Mouse (Mus musculus) myocyte (in vitro differentiated cells): ENCODE results near the gene Plppr4. TPM values are rescaled to one million over a fixed set of nuclear protein-coding genes. Genes with fewer than 3 reads are reported as not detected.
A peak's percentile ranks its signal among the peaks of the same experiment; 100 is the strongest.

Experiments
- H3K27me3 ChIP-seq: one replicate; pipeline ENCODE4 v1.6.1; 2011; ENCODE audit not compliant: control insufficient read depth, insufficient read depth, insufficient read length
- H3K36me3 ChIP-seq: one replicate; pipeline ENCODE4 v1.6.1; 2011; ENCODE audit not compliant: control insufficient read depth, insufficient read depth
- H3K4me2 ChIP-seq: one replicate; pipeline ENCODE4 v1.6.1; 2011; ENCODE audit warnings: low read depth, control low read depth
- H3K4me3 ChIP-seq: one replicate; pipeline ENCODE4 v1.5.1; 2011; ENCODE audit warnings: mild to moderate bottlenecking, control low read depth, moderate library complexity
- H3K79me2 ChIP-seq: one replicate; pipeline ENCODE4 v1.6.1; 2011; ENCODE audit not compliant: control insufficient read depth, insufficient read depth
- H3ac ChIP-seq: one replicate; pipeline ENCODE4 v1.6.1; 2011; ENCODE audit not compliant: control insufficient read depth, insufficient read length
- CEBPB ChIP-seq: IDR thresholded peaks from 2 replicates; pipeline ENCODE4 v1.6.1; 2011; ENCODE audit warnings: mild to moderate bottlenecking, moderate library complexity; ENCODE audit not compliant: poor library complexity, insufficient read depth, severe bottlenecking
- E2F4 ChIP-seq: IDR thresholded peaks from one replicate; pipeline ENCODE4 v1.6.1; 2011; ENCODE audit warnings: mild to moderate bottlenecking, control low read depth, moderate library complexity; ENCODE audit not compliant: insufficient read depth
- MAX ChIP-seq: IDR thresholded peaks from one replicate; pipeline ENCODE4 v1.6.1; 2011; ENCODE audit warnings: low read depth, mild to moderate bottlenecking, control low read depth
- MYOD1 ChIP-seq, 3 experiments: IDR thresholded peaks; one replicate each; pipeline ENCODE4 v1.6.1; 2011; ENCODE audit warnings: control low read depth in 2 of 3, low read depth in 2 of 3, mild to moderate bottlenecking in 2 of 3, moderate library complexity in 1 of 3; ENCODE audit not compliant: insufficient read length in 2 of 3, control insufficient read depth in 1 of 3
- MYOG ChIP-seq, 3 experiments: IDR thresholded peaks; one replicate each; pipeline ENCODE4 v1.6.1; 2011; ENCODE audit warnings: control low read depth in 2 of 3, low read depth in 2 of 3, mild to moderate bottlenecking in 2 of 3; ENCODE audit not compliant: insufficient read length in 2 of 3, control insufficient read depth in 1 of 3, insufficient read depth in 1 of 3
- POLR2A ChIP-seq: IDR thresholded peaks from one replicate; pipeline ENCODE4 v1.6.1; 2011; ENCODE audit warnings: low read depth, mild to moderate bottlenecking, control low read depth, moderate library complexity; ENCODE audit not compliant: insufficient read length
- POLR2AphosphoS2 ChIP-seq: IDR thresholded peaks from one replicate; pipeline ENCODE4 v1.6.1; 2011; ENCODE audit warnings: low read depth, control low read depth; ENCODE audit not compliant: insufficient read length
- REST ChIP-seq: IDR thresholded peaks from one replicate; pipeline ENCODE4 v1.6.1; 2011; ENCODE audit warnings: mild to moderate bottlenecking, control low read depth, moderate library complexity; ENCODE audit not compliant: insufficient read depth, insufficient read length
- SRF ChIP-seq: IDR thresholded peaks from one replicate; pipeline ENCODE4 v1.6.1; 2011; ENCODE audit warnings: low read depth; ENCODE audit not compliant: control insufficient read depth, insufficient read length
- TCF12 ChIP-seq: IDR thresholded peaks from one replicate; pipeline ENCODE4 v1.6.1; 2011; ENCODE audit warnings: mild to moderate bottlenecking, control low read depth; ENCODE audit not compliant: poor library complexity, insufficient read depth, severe bottlenecking
- TCF3 ChIP-seq: IDR thresholded peaks from one replicate; pipeline ENCODE4 v1.6.1; 2011; ENCODE audit warnings: low read depth, control low read depth; ENCODE audit not compliant: insufficient read length
- USF1 ChIP-seq: IDR thresholded peaks from one replicate; pipeline ENCODE4 v1.6.1; 2011; ENCODE audit warnings: low read depth, mild to moderate bottlenecking, control low read depth, moderate library complexity
- polyA plus RNA-seq: library from polyadenylated mRNA; unstranded; fragments of >200 nt; fragmentation: generic; extraction: Trizol; gene quantifications from one replicate; pipeline ENCODE4 v1.2.1, GENCODE M21; 2012; ENCODE audit warnings: missing spikeins

Plppr4 gene
- polyA plus RNA-seq = not detected

DNA sequence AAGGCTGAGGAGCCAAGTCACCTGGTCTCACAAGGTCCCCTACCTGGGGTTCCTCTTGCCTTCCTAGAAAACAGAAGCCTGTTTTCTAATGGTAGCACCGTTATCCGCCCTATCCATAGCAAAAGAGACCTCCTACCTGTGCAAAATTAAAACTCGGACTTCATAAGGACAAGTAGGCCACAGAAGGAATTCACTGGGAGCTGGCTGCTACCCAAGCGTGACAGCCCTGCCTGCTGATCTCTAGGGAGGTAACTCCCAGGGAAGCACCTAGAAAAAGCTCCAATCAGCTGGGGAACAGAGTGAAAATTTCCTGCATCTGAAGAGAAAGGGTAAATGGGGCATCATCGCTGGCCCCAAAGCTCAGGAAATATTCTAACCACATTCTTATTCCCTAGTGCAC lies at the start of gene Plppr4:
Plppr4 (minus strand) TSS at position 349 of the 400 bp plus-strand sequence.
- TF ChIP-seq TCF3 = no peak
- TF ChIP-seq MYOD1 (IDR thresholded peaks at IDR 0.05; ENCODE audit: control insufficient read depth in 1 of 3, insufficient read length in 2 of 3, low read depth in 2 of 3) = no peak
- no peak for TF ChIP-seq USF1
- no peak for TF ChIP-seq SRF
- TF ChIP-seq MYOG (IDR thresholded peaks at IDR 0.05; ENCODE audit: control insufficient read depth in 1 of 3, insufficient read depth in 1 of 3, insufficient read length in 2 of 3, low read depth in 2 of 3) = no peak
- TF ChIP-seq TCF12 = no peak
- TF ChIP-seq CEBPB = no peak
- peak within 1 kb of the TSS; percentile 42 for H3K4me2 ChIP-seq
- H3K36me3 ChIP-seq = no peaks in the 10 kb centered on the region
- no peak within 1 kb of the TSS for H3K4me3 ChIP-seq
- no peaks in the 10 kb centered on the region for H3K79me2 ChIP-seq
- no peak within 1 kb of the TSS for H3ac ChIP-seq
- peaks cover 9% of the 10 kb centered on the region for H3K27me3 ChIP-seq

DNA sequence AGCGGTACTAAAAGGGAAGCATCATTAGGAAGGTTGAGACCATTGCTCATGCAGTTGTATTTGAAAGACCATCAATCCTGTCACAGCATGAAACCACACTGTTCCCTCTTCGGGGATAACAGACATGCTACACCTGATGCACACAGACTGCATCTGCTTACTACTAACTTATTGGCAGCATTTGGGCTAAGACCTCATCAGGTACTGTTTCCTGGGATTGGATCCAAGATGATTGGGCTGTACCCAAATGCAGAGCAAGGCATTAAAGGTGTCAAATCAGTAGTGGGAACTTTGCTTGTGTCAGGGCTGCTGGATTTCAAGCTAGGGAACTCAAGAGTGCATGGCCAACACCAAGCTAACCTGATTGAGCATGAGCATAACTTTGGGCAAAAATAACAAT lies 45.1 kb upstream of the Plppr4 start:
- Histone ChIP-seq H3K4me2 (no peak overlapping the region), H3K36me3 (no peaks in the 10 kb centered on the region), H3K27me3 (no peaks in the 10 kb centered on the region), H3K79me2 (no peaks in the 10 kb centered on the region), H3ac (no peak overlapping the region), H3K4me3 (no peak overlapping the region)
- TF ChIP-seq SRF = no peak
- no peak for TF ChIP-seq E2F4
- no peak for TF ChIP-seq MYOD1 (IDR thresholded peaks at IDR 0.05; ENCODE audit: control insufficient read depth in 1 of 3, insufficient read length in 2 of 3, low read depth in 2 of 3)
- no peak for TF ChIP-seq POLR2A
- TF ChIP-seq TCF3 = no peak
- TF ChIP-seq USF1 = no peak
- no peak for TF ChIP-seq REST

DNA sequence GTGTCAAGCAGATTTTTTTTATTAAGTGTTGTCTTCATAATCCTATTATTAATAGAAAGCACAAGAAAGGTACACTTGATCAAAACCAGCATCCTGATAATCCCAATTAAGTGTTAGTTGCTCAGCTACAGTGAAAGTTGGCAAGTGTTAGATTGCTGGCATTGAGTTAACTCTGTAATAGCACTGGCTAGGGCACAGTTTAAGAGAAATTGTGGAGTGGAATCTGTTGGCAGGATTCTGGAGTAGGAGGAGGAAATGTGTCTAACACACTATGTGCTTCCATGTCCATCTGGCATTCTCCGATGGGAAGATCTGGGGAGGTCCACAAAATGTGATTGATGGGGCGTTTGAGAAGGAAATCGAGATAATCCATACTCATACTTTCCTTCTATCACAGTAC lies 43.1 kb upstream of the Plppr4 start:
- H3K79me2 ChIP-seq = no peaks in the 10 kb centered on the region
- H3ac ChIP-seq = no peak overlapping the region
- no peaks in the 10 kb centered on the region for H3K36me3 ChIP-seq
- H3K27me3 ChIP-seq = no peaks in the 10 kb centered on the region
- no peak overlapping the region for H3K4me2 ChIP-seq
- TF ChIP-seq CEBPB = no peak
- TF ChIP-seq POLR2AphosphoS2 = no peak
- TF ChIP-seq MAX = no peak
- no peak for TF ChIP-seq TCF12
- no peak for TF ChIP-seq MYOG (IDR thresholded peaks at IDR 0.05; ENCODE audit: control insufficient read depth in 1 of 3, insufficient read depth in 1 of 3, insufficient read length in 2 of 3, low read depth in 2 of 3)
- no peak for TF ChIP-seq REST
- TF ChIP-seq SRF = no peak
- no peak for TF ChIP-seq USF1
- TF ChIP-seq POLR2A = no peak
- TF ChIP-seq MYOD1 (IDR thresholded peaks at IDR 0.05; ENCODE audit: control insufficient read depth in 1 of 3, insufficient read length in 2 of 3, low read depth in 2 of 3) = no peak
- no peak for TF ChIP-seq E2F4
- no peak for TF ChIP-seq TCF3
- no peak overlapping the region for H3K4me3 ChIP-seq

DNA sequence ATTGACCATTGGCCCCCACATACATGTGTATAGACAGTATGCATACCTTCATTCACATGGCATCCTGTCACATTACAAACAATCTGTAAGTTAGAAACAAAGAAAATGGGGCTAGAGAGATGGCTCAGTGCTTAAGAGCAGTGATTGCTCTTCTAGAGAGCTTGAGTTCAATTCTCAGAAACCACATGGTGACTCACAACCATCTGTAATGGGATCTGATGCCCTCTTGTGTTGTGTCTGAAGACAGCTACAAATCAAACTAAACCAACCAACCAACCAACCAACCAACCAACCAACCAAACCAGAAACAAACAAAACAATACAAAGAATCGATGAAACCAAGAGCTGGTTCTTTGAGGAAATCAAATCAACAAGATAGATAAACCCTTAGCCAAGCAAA lies 5.4 kb upstream of the Plppr4 start:
- Histone ChIP-seq H3K79me2 (no peaks in the 10 kb centered on the region), H3K4me2 (no peak overlapping the region), H3ac (no peak overlapping the region), H3K4me3 (no peak overlapping the region), H3K36me3 (no peaks in the 10 kb centered on the region), H3K27me3 (no peaks in the 10 kb centered on the region)
- TF ChIP-seq SRF = no peak
- no peak for TF ChIP-seq MYOG (IDR thresholded peaks at IDR 0.05; ENCODE audit: control insufficient read depth in 1 of 3, insufficient read depth in 1 of 3, insufficient read length in 2 of 3, low read depth in 2 of 3)
- TF ChIP-seq REST = no peak
- no peak for TF ChIP-seq TCF3
- TF ChIP-seq E2F4 = no peak
- TF ChIP-seq MYOD1 (IDR thresholded peaks at IDR 0.05; ENCODE audit: control insufficient read depth in 1 of 3, insufficient read length in 2 of 3, low read depth in 2 of 3) = no peak
- no peak for TF ChIP-seq CEBPB
- no peak for TF ChIP-seq TCF12
- no peak for TF ChIP-seq POLR2AphosphoS2
- no peak for TF ChIP-seq USF1
- no peak for TF ChIP-seq POLR2A

DNA sequence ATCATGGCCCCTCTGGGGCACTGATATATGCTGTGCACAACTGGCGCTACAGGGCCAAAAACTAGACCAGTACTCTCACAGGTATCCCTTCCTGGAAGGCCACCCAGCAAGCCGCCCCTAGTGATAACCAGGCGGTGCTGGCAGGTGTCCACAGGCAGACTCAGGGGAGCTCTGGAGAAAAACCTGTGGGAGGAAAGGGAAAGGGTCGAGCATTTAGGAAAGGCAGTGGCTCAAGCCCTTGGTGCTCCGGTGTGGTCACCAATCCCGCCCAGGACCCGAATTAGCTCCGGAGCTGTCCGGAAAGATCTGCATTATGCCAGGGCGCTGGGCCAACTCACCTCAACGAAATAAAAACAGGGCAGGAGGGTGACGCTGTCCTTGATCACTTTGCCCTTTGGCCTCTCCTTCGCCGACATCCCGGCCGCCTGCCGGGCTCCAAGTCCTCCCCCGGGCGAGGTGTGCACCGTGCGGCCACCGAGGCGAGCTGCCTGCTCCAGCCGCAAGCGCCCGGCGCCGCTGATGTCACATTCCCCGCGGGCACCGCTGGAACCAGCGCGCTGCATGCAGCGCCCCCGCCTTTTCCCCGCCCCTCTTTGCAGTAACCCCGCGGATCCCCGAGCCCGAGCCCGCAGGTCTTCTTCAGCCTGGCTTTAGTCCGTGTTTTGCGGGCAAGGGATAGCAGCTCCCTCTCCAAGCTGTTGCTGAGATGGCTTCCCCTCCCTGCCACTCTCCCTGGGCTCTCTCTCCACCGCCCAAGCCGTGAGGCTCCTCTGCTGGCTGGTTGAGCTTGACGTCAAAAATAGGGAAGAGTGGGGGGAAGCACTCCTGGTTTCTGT lies 772 bp downstream of the Plppr4 start:
- H3ac ChIP-seq = no peak overlapping the region
- H3K4me2 ChIP-seq = peak overlapping the region; percentile 42
- no peaks in the 10 kb centered on the region for H3K36me3 ChIP-seq
- TF ChIP-seq REST (no peak), E2F4 (no peak), MYOG (IDR thresholded peaks at IDR 0.05; ENCODE audit: control insufficient read depth in 1 of 3, insufficient read depth in 1 of 3, insufficient read length in 2 of 3, low read depth in 2 of 3) (no peak), POLR2AphosphoS2 (no peak), TCF12 (no peak), TCF3 (no peak), SRF (no peak), MAX (no peak), MYOD1 (IDR thresholded peaks at IDR 0.05; ENCODE audit: control insufficient read depth in 1 of 3, insufficient read length in 2 of 3, low read depth in 2 of 3) (no peak), USF1 (no peak), POLR2A (no peak), CEBPB (no peak)
- H3K4me3 ChIP-seq = no peak overlapping the region
- no peaks in the 10 kb centered on the region for H3K79me2 ChIP-seq
- peaks cover 9% of the 10 kb centered on the region for H3K27me3 ChIP-seq
